Mouse (Mus musculus): ENCODE measurements around the gene Cacna1s. TPM values are rescaled to one million over a fixed set of nuclear protein-coding genes. Genes with fewer than 3 reads are reported as not detected.

The Cacna1s gene
- total and polyA plus RNA-seq, 2 experiments from 2014 or later: 1.1 TPM

- Histone ChIP-seq H3K4me2 (ENCODE audit: low read depth) (peak overlapping the region; percentile 80), H3K36me3 (ENCODE audit: insufficient read depth) (no peaks in the 10 kb centered on the region; the same call in 1 of the 2 replicates), H3K9me3 (ENCODE audit: low read length) (no peaks in the 10 kb centered on the region), H3K4me3 (ENCODE audit: low read depth, low read length) (peak overlapping the region; percentile 39), H3K27ac (ENCODE audit: low read depth, low read length) (peak overlapping the region; percentile 80), H3K4me1 (ENCODE audit: insufficient read depth) (peaks cover 83% of the 10 kb centered on the region), H3K27me3 (ENCODE audit: insufficient read depth, low read length) (no peaks in the 10 kb centered on the region), H3K9ac (peak overlapping the region; percentile 61)
- 1% methylated on average over 32 of the region's 32 CpGs for WGBS
- TF ChIP-seq CTCF (IDR thresholded peaks at IDR 0.05; ENCODE audit: low read depth): no peak
- peak; percentile 79 for DNase-seq
- peak; percentile 72 for ATAC-seq
Observed at GRCm38 (mm10) chr1:136139990-136140640, 87.6 kb downstream of the Cacna1s start.

- TF ChIP-seq CTCF (IDR thresholded peaks at IDR 0.05; ENCODE audit: low read depth): no peak
- ATAC-seq (no peak), DNase-seq (no peak)
- H3K27ac ChIP-seq (ENCODE audit: low read depth, low read length): peak overlapping the region; percentile 30; the same call in 1 of the 2 replicates
- no peaks in the 10 kb centered on the region for H3K9me3 ChIP-seq (ENCODE audit: low read length)
- no peak overlapping the region for H3K4me3 ChIP-seq (ENCODE audit: low read depth, low read length)
- H3K36me3 ChIP-seq (ENCODE audit: insufficient read depth): peaks cover 9% of the 10 kb centered on the region
- no peaks in the 10 kb centered on the region for H3K27me3 ChIP-seq (ENCODE audit: insufficient read depth, low read length)
- H3K9ac ChIP-seq: no peak overlapping the region; the same call in 1 of the 2 replicates
- H3K4me2 ChIP-seq (ENCODE audit: low read depth): no peak overlapping the region
- WGBS: 84% methylated on average over 11 of the region's 11 CpGs
- H3K4me1 ChIP-seq (ENCODE audit: insufficient read depth): peaks cover 71% of the 10 kb centered on the region
Observed at GRCm38 (mm10) chr1:136141176-136141950, 88.8 kb downstream of the Cacna1s start.

GRCm38 (mm10) chr1:136142336-136142735, 89.8 kb downstream of the Cacna1s start:
- peak overlapping the region; percentile 10; the same call in 1 of the 2 replicates for H3K9ac ChIP-seq
- 4% methylated on average over 6 of the region's 6 CpGs for WGBS
- no peaks in the 10 kb centered on the region for H3K9me3 ChIP-seq (ENCODE audit: low read length)
- peaks cover 16% of the 10 kb centered on the region for H3K36me3 ChIP-seq (ENCODE audit: insufficient read depth)
- no peak for TF ChIP-seq CTCF (IDR thresholded peaks at IDR 0.05; ENCODE audit: low read depth)
- H3K27me3 ChIP-seq (ENCODE audit: insufficient read depth, low read length): no peaks in the 10 kb centered on the region
- peak overlapping the region; percentile 30; the same call in 1 of the 2 replicates for H3K27ac ChIP-seq (ENCODE audit: low read depth, low read length)
- no peak overlapping the region for H3K4me3 ChIP-seq (ENCODE audit: low read depth, low read length)
- no peak overlapping the region for H3K4me2 ChIP-seq (ENCODE audit: low read depth)
- ATAC-seq (peak; percentile 42), DNase-seq (peak; percentile 72)
- H3K4me1 ChIP-seq (ENCODE audit: insufficient read depth): peaks cover 62% of the 10 kb centered on the region

GRCm38 (mm10) chr1:136143514-136143913, 91.0 kb downstream of the Cacna1s start:
- Histone ChIP-seq H3K4me2 (ENCODE audit: low read depth) (no peak overlapping the region), H3K4me1 (ENCODE audit: insufficient read depth) (peaks cover 53% of the 10 kb centered on the region), H3K27ac (ENCODE audit: low read depth, low read length) (no peak overlapping the region; the same call in 1 of the 2 replicates), H3K36me3 (ENCODE audit: insufficient read depth) (peaks cover 28% of the 10 kb centered on the region), H3K9ac (no peak overlapping the region), H3K4me3 (ENCODE audit: low read depth, low read length) (no peak overlapping the region), H3K27me3 (ENCODE audit: insufficient read depth, low read length) (no peaks in the 10 kb centered on the region), H3K9me3 (ENCODE audit: low read length) (no peaks in the 10 kb centered on the region)
- WGBS: 55% methylated on average over 10 of the region's 10 CpGs
- ATAC-seq (peak; percentile 44), DNase-seq (peak; percentile 42)
- no peak for TF ChIP-seq CTCF (IDR thresholded peaks at IDR 0.05; ENCODE audit: low read depth)

- Histone ChIP-seq H3K4me3 (ENCODE audit: low read depth, low read length) (no peak overlapping the region), H3K36me3 (ENCODE audit: insufficient read depth) (peaks cover 89% of the 10 kb centered on the region), H3K9me3 (ENCODE audit: low read length) (no peaks in the 10 kb centered on the region), H3K27ac (ENCODE audit: low read depth, low read length) (no peak overlapping the region), H3K9ac (no peak overlapping the region), H3K4me1 (ENCODE audit: insufficient read depth) (no peaks in the 10 kb centered on the region), H3K27me3 (ENCODE audit: insufficient read depth, low read length) (no peaks in the 10 kb centered on the region), H3K4me2 (ENCODE audit: low read depth) (no peak overlapping the region)
- DNase-seq (no peak), ATAC-seq (no peak)
- no peak for TF ChIP-seq CTCF (IDR thresholded peaks at IDR 0.05; ENCODE audit: low read depth)
- WGBS: 78% methylated on average over 9 of the region's 9 CpGs
Observed at GRCm38 (mm10) chr1:136149702-136150101, 97.2 kb downstream of the Cacna1s start.

GRCm38 (mm10) chr1:136151371-136151770, 98.8 kb downstream of the Cacna1s start:
- Histone ChIP-seq H3K9me3 (ENCODE audit: low read length) (no peaks in the 10 kb centered on the region), H3K4me2 (ENCODE audit: low read depth) (no peak overlapping the region), H3K9ac (no peak overlapping the region), H3K4me3 (ENCODE audit: low read depth, low read length) (no peak overlapping the region), H3K36me3 (ENCODE audit: insufficient read depth) (peaks cover 96% of the 10 kb centered on the region), H3K4me1 (ENCODE audit: insufficient read depth) (no peaks in the 10 kb centered on the region), H3K27ac (ENCODE audit: low read depth, low read length) (no peak overlapping the region), H3K27me3 (ENCODE audit: insufficient read depth, low read length) (no peaks in the 10 kb centered on the region)
- no peak for TF ChIP-seq CTCF (IDR thresholded peaks at IDR 0.05; ENCODE audit: low read depth)
- DNase-seq (no peak), ATAC-seq (no peak)
- WGBS: 79% methylated on average over 8 of the region's 8 CpGs

- Histone ChIP-seq H3K9ac (no peak overlapping the region), H3K27ac (ENCODE audit: low read depth, low read length) (no peak overlapping the region), H3K9me3 (ENCODE audit: low read length) (no peaks in the 10 kb centered on the region), H3K36me3 (ENCODE audit: insufficient read depth) (peaks cover 97% of the 10 kb centered on the region), H3K4me2 (ENCODE audit: low read depth) (no peak overlapping the region), H3K4me1 (ENCODE audit: insufficient read depth) (no peaks in the 10 kb centered on the region), H3K4me3 (ENCODE audit: low read depth, low read length) (no peak overlapping the region), H3K27me3 (ENCODE audit: insufficient read depth, low read length) (no peaks in the 10 kb centered on the region)
- no peak for DNase-seq
- peak; percentile 47; the same call in 1 of the 2 replicates for ATAC-seq
- TF ChIP-seq CTCF (IDR thresholded peaks at IDR 0.05; ENCODE audit: low read depth): peak; percentile 43
- 92% methylated on average over 4 of the region's 4 CpGs for WGBS
Observed at GRCm38 (mm10) chr1:136156304-136156703, 103.8 kb downstream of the Cacna1s start.
